Mouse (Mus musculus) myocyte (in vitro differentiated cells): Measurements from ENCODE around the gene Abcf1. TPM values are rescaled to one million over a fixed set of nuclear protein-coding genes. Genes with fewer than 3 reads are reported as not detected.

ENCODE experiments used
- H3K27me3 ChIP-seq: one replicate; pipeline ENCODE4 v1.6.1; 2011; ENCODE audit not compliant: control insufficient read depth, insufficient read depth, insufficient read length
- H3K36me3 ChIP-seq: one replicate; pipeline ENCODE4 v1.6.1; 2011; ENCODE audit not compliant: control insufficient read depth, insufficient read depth
- H3K4me2 ChIP-seq: one replicate; pipeline ENCODE4 v1.6.1; 2011; ENCODE audit warnings: low read depth, control low read depth
- H3K4me3 ChIP-seq: one replicate; pipeline ENCODE4 v1.5.1; 2011; ENCODE audit warnings: mild to moderate bottlenecking, control low read depth, moderate library complexity
- H3K79me2 ChIP-seq: one replicate; pipeline ENCODE4 v1.6.1; 2011; ENCODE audit not compliant: control insufficient read depth, insufficient read depth
- H3ac ChIP-seq: one replicate; pipeline ENCODE4 v1.6.1; 2011; ENCODE audit not compliant: control insufficient read depth, insufficient read length
- CEBPB ChIP-seq: IDR thresholded peaks from 2 replicates; pipeline ENCODE4 v1.6.1; 2011; ENCODE audit warnings: mild to moderate bottlenecking, moderate library complexity; ENCODE audit not compliant: poor library complexity, insufficient read depth, severe bottlenecking
- E2F4 ChIP-seq: IDR thresholded peaks from one replicate; pipeline ENCODE4 v1.6.1; 2011; ENCODE audit warnings: mild to moderate bottlenecking, control low read depth, moderate library complexity; ENCODE audit not compliant: insufficient read depth
- MAX ChIP-seq: IDR thresholded peaks from one replicate; pipeline ENCODE4 v1.6.1; 2011; ENCODE audit warnings: low read depth, mild to moderate bottlenecking, control low read depth
- MYOD1 ChIP-seq, 3 experiments: IDR thresholded peaks; one replicate each; pipeline ENCODE4 v1.6.1; 2011; ENCODE audit warnings: control low read depth in 2 of 3, low read depth in 2 of 3, mild to moderate bottlenecking in 2 of 3, moderate library complexity in 1 of 3; ENCODE audit not compliant: insufficient read length in 2 of 3, control insufficient read depth in 1 of 3
- MYOG ChIP-seq, 3 experiments: IDR thresholded peaks; one replicate each; pipeline ENCODE4 v1.6.1; 2011; ENCODE audit warnings: control low read depth in 2 of 3, low read depth in 2 of 3, mild to moderate bottlenecking in 2 of 3; ENCODE audit not compliant: insufficient read length in 2 of 3, control insufficient read depth in 1 of 3, insufficient read depth in 1 of 3
- POLR2A ChIP-seq: IDR thresholded peaks from one replicate; pipeline ENCODE4 v1.6.1; 2011; ENCODE audit warnings: low read depth, mild to moderate bottlenecking, control low read depth, moderate library complexity; ENCODE audit not compliant: insufficient read length
- POLR2AphosphoS2 ChIP-seq: IDR thresholded peaks from one replicate; pipeline ENCODE4 v1.6.1; 2011; ENCODE audit warnings: low read depth, control low read depth; ENCODE audit not compliant: insufficient read length
- REST ChIP-seq: IDR thresholded peaks from one replicate; pipeline ENCODE4 v1.6.1; 2011; ENCODE audit warnings: mild to moderate bottlenecking, control low read depth, moderate library complexity; ENCODE audit not compliant: insufficient read depth, insufficient read length
- SRF ChIP-seq: IDR thresholded peaks from one replicate; pipeline ENCODE4 v1.6.1; 2011; ENCODE audit warnings: low read depth; ENCODE audit not compliant: control insufficient read depth, insufficient read length
- TCF12 ChIP-seq: IDR thresholded peaks from one replicate; pipeline ENCODE4 v1.6.1; 2011; ENCODE audit warnings: mild to moderate bottlenecking, control low read depth; ENCODE audit not compliant: poor library complexity, insufficient read depth, severe bottlenecking
- TCF3 ChIP-seq: IDR thresholded peaks from one replicate; pipeline ENCODE4 v1.6.1; 2011; ENCODE audit warnings: low read depth, control low read depth; ENCODE audit not compliant: insufficient read length
- USF1 ChIP-seq: IDR thresholded peaks from one replicate; pipeline ENCODE4 v1.6.1; 2011; ENCODE audit warnings: low read depth, mild to moderate bottlenecking, control low read depth, moderate library complexity
- polyA plus RNA-seq: library from polyadenylated mRNA; unstranded; fragments of >200 nt; fragmentation: generic; extraction: Trizol; gene quantifications from one replicate; pipeline ENCODE4 v1.2.1, GENCODE M21; 2012; ENCODE audit warnings: missing spikeins

Abcf1 gene
- polyA plus RNA-seq, 1 experiment, result 90.1 TPM

- Histone ChIP-seq H3K4me3 (no peak overlapping the region), H3ac (no peak overlapping the region), H3K36me3 (peaks cover 42% of the 10 kb centered on the region), H3K79me2 (peaks cover 14% of the 10 kb centered on the region), H3K4me2 (no peak overlapping the region), H3K27me3 (no peaks in the 10 kb centered on the region)
- TF ChIP-seq POLR2AphosphoS2 (peak; percentile 70), REST (no peak), POLR2A (no peak), SRF (no peak)
These were observed 46.3 kb downstream of the Abcf1 start for GRCm38 (mm10) chr17:35923281-35923680.

- H3K27me3 ChIP-seq, result no peaks in the 10 kb centered on the region
- H3K4me3 ChIP-seq, result no peak overlapping the region
- peaks cover 42% of the 10 kb centered on the region for H3K36me3 ChIP-seq
- no peak for TF ChIP-seq POLR2A
- TF ChIP-seq MYOG (IDR thresholded peaks at IDR 0.05; ENCODE audit: control insufficient read depth in 1 of 3, insufficient read depth in 1 of 3, insufficient read length in 2 of 3, low read depth in 2 of 3), result no peak
- TF ChIP-seq POLR2AphosphoS2, result peak; percentile 13
- H3ac ChIP-seq, result no peak overlapping the region
- no peak overlapping the region for H3K4me2 ChIP-seq
- peaks cover 21% of the 10 kb centered on the region for H3K79me2 ChIP-seq
These were observed 47.0 kb downstream of the Abcf1 start for GRCm38 (mm10) chr17:35922566-35922965.

- H3ac ChIP-seq, result no peak overlapping the region
- H3K27me3 ChIP-seq, result no peaks in the 10 kb centered on the region
- no peak overlapping the region for H3K4me2 ChIP-seq
- peaks cover 40% of the 10 kb centered on the region for H3K36me3 ChIP-seq
- H3K4me3 ChIP-seq, result no peak overlapping the region
- peaks cover 29% of the 10 kb centered on the region for H3K79me2 ChIP-seq
- no peak for TF ChIP-seq CEBPB
- no peak for TF ChIP-seq SRF
- TF ChIP-seq POLR2AphosphoS2, result peak; percentile 80
These were observed 47.9 kb downstream of the Abcf1 start for GRCm38 (mm10) chr17:35921710-35922109.

GRCm38 (mm10) chr17:35920862-35921562 is 48.5 kb downstream of the Abcf1 start:
- Histone ChIP-seq H3ac (no peak overlapping the region), H3K4me2 (peak overlapping the region; percentile 97), H3K4me3 (no peak overlapping the region), H3K79me2 (peaks cover 30% of the 10 kb centered on the region), H3K27me3 (no peaks in the 10 kb centered on the region), H3K36me3 (peaks cover 33% of the 10 kb centered on the region)
- TF ChIP-seq MYOD1 (IDR thresholded peaks at IDR 0.05; ENCODE audit: control insufficient read depth in 1 of 3, insufficient read length in 2 of 3, low read depth in 2 of 3) (no peak), REST (no peak), MYOG (IDR thresholded peaks at IDR 0.05; ENCODE audit: control insufficient read depth in 1 of 3, insufficient read depth in 1 of 3, insufficient read length in 2 of 3, low read depth in 2 of 3) (no peak), POLR2AphosphoS2 (peak; percentile 91), POLR2A (peak; percentile 41)

- TF ChIP-seq POLR2AphosphoS2 (peak; percentile 65), REST (no peak), CEBPB (no peak)
- H3K79me2 ChIP-seq, result peaks cover 37% of the 10 kb centered on the region
- H3ac ChIP-seq, result no peak overlapping the region
- peaks cover 30% of the 10 kb centered on the region for H3K36me3 ChIP-seq
- no peak overlapping the region for H3K4me3 ChIP-seq
- H3K4me2 ChIP-seq, result peak overlapping the region; percentile 97
- H3K27me3 ChIP-seq, result no peaks in the 10 kb centered on the region
These were observed 49.2 kb downstream of the Abcf1 start for GRCm38 (mm10) chr17:35920384-35920783.

- TF ChIP-seq E2F4 (no peak), POLR2AphosphoS2 (peak; percentile 52), MYOG (IDR thresholded peaks at IDR 0.05; ENCODE audit: control insufficient read depth in 1 of 3, insufficient read depth in 1 of 3, insufficient read length in 2 of 3, low read depth in 2 of 3) (no peak), TCF3 (no peak), REST (no peak), SRF (no peak), MYOD1 (IDR thresholded peaks at IDR 0.05; ENCODE audit: control insufficient read depth in 1 of 3, insufficient read length in 2 of 3, low read depth in 2 of 3) (no peak), CEBPB (no peak), USF1 (no peak), MAX (no peak), POLR2A (peak; percentile 46), TCF12 (no peak)
- H3K4me2 ChIP-seq, result peak overlapping the region; percentile 97
- H3K36me3 ChIP-seq, result peaks cover 30% of the 10 kb centered on the region
- no peak overlapping the region for H3ac ChIP-seq
- H3K27me3 ChIP-seq, result no peaks in the 10 kb centered on the region
- peak overlapping the region; percentile 96 for H3K4me3 ChIP-seq
- H3K79me2 ChIP-seq, result peaks cover 42% of the 10 kb centered on the region
These were observed 49.7 kb downstream of the Abcf1 start for GRCm38 (mm10) chr17:35919864-35920301.
